Mouse (Mus musculus) lung, embryonic 14.5 days (tissue): ENCODE results near the gene Bnipl. TPM values are rescaled to one million over a fixed set of nuclear protein-coding genes. Genes with fewer than 3 reads are reported as not detected.

ENCODE experiments used
- ATAC-seq: fragments of 200-750 bp; cut with Nextera tagmentation; 2 replicates; pipeline ENCODE4 v1.8.0; 2017; ENCODE audit warnings: mild to moderate bottlenecking, moderate TSS enrichment, moderate library complexity; ENCODE audit not compliant: insufficient read depth
- DNase-seq: peaks from one replicate; pipeline ENCODE4 v3.0.0-alpha.2; 2015
- H3K27ac ChIP-seq: fragments of 300-500 bp; sonication (generic); 2 replicates; pipeline ENCODE4 v1.5.1; 2014; ENCODE audit warnings: low read depth, mild to moderate bottlenecking, moderate library complexity
- H3K27me3 ChIP-seq: fragments of 300-500 bp; sonication (generic); 2 replicates; pipeline ENCODE4 v1.6.1; 2014; ENCODE audit warnings: low read length, control low read depth; ENCODE audit not compliant: insufficient read depth
- H3K36me3 ChIP-seq: fragments of 300-500 bp; sonication (generic); 2 replicates; pipeline ENCODE4 v1.6.1; 2014; ENCODE audit warnings: control low read depth; ENCODE audit not compliant: insufficient read depth
- H3K4me1 ChIP-seq: fragments of 300-500 bp; sonication (generic); 2 replicates; pipeline ENCODE4 v1.6.1; 2014; ENCODE audit warnings: antibody characterized with exemption, control low read depth; ENCODE audit not compliant: insufficient read depth
- H3K4me2 ChIP-seq: fragments of 300-500 bp; sonication (generic); 2 replicates; pipeline ENCODE4 v1.6.1; 2014; ENCODE audit warnings: mild to moderate bottlenecking
- H3K4me3 ChIP-seq: fragments of 300-500 bp; sonication (generic); 2 replicates; pipeline ENCODE4 v1.5.1; 2014; ENCODE audit warnings: low read depth, low read length
- H3K9ac ChIP-seq: fragments of 300-500 bp; sonication (generic); 2 replicates; pipeline ENCODE4 v1.6.1; 2014
- H3K9me3 ChIP-seq: fragments of 300-500 bp; sonication (generic); 2 replicates; pipeline ENCODE4 v1.6.1; 2016; ENCODE audit warnings: low read depth, low read length, control low read depth
- CTCF ChIP-seq: IDR thresholded peaks from 2 replicates; pipeline ENCODE4 v1.5.1; 2016; ENCODE audit warnings: antibody characterized with exemption, low read depth
- WGBS: fragments of 180-500 bp; shearing (Covaris S2); extraction: QIAGEN DNeasy Blood & Tissue Kit; methylation state at CpG from one replicate; pipeline ENCODE4 v1.1.7; 2014; 5-methylcytosine and 5-hydroxymethylcytosine counted together
- polyA plus RNA-seq: library from polyadenylated mRNA; unstranded; fragments of >200 nt; fragmentation: Nextera tagmentation; extraction: Ambion mirVana; gene quantifications from 2 replicates; pipeline ENCODE4 v1.2.1, GENCODE M21; 2014

The Bnipl gene
- polyA plus RNA-seq, 1 experiment from 2014 or later: 5.0 TPM

- Histone ChIP-seq H3K36me3 (peaks cover 57% of the 10 kb centered on the region), H3K4me3 (no peak overlapping the region), H3K9ac (no peak overlapping the region), H3K4me1 (no peaks in the 10 kb centered on the region), H3K4me2 (no peak overlapping the region), H3K9me3 (no peaks in the 10 kb centered on the region), H3K27me3 (no peaks in the 10 kb centered on the region), H3K27ac (no peak overlapping the region)
- no peak for DNase-seq
- no peak for ATAC-seq
- TF ChIP-seq CTCF: no peak
- WGBS: 88% methylated on average over 2 of the region's 2 CpGs
Observed at GRCm38 (mm10) chr3:95292899-95293298, 41.9 kb upstream of the Bnipl start.

GRCm38 (mm10) chr3:95291041-95291440, 40.0 kb upstream of the Bnipl start:
- WGBS: 81% methylated on average over 4 of the region's 4 CpGs
- Histone ChIP-seq H3K4me1 (no peaks in the 10 kb centered on the region), H3K9me3 (no peaks in the 10 kb centered on the region), H3K27ac (no peak overlapping the region), H3K4me3 (no peak overlapping the region), H3K36me3 (peaks cover 63% of the 10 kb centered on the region), H3K27me3 (no peaks in the 10 kb centered on the region), H3K9ac (no peak overlapping the region), H3K4me2 (no peak overlapping the region)
- ATAC-seq (no peak), DNase-seq (no peak)
- TF ChIP-seq CTCF: no peak

- Histone ChIP-seq H3K4me1 (no peaks in the 10 kb centered on the region), H3K4me2 (no peak overlapping the region), H3K4me3 (no peak overlapping the region), H3K36me3 (peaks cover 58% of the 10 kb centered on the region), H3K27me3 (no peaks in the 10 kb centered on the region), H3K9ac (no peak overlapping the region), H3K27ac (no peak overlapping the region), H3K9me3 (no peaks in the 10 kb centered on the region)
- DNase-seq: no peak
- TF ChIP-seq CTCF: no peak
- ATAC-seq: no peak
- WGBS: 63% methylated on average over 6 of the region's 6 CpGs
Observed at GRCm38 (mm10) chr3:95290156-95290555, 39.2 kb upstream of the Bnipl start.

GRCm38 (mm10) chr3:95289419-95289818, 38.4 kb upstream of the Bnipl start:
- H3K36me3 ChIP-seq: peaks cover 51% of the 10 kb centered on the region
- no peak for ATAC-seq
- TF ChIP-seq CTCF: no peak

GRCm38 (mm10) chr3:95287541-95287940, 36.5 kb upstream of the Bnipl start:
- Histone ChIP-seq H3K9ac (0 out of 2 replicates have a peak overlapping the region, but pooled peaks have one; percentile 6), H3K4me1 (peaks cover 3% of the 10 kb centered on the region; the same call in 1 of the 2 replicates), H3K27me3 (no peaks in the 10 kb centered on the region), H3K4me3 (no peak overlapping the region), H3K27ac (no peak overlapping the region), H3K4me2 (no peak overlapping the region), H3K36me3 (peaks cover 35% of the 10 kb centered on the region), H3K9me3 (no peaks in the 10 kb centered on the region)
- DNase-seq: no peak
- TF ChIP-seq CTCF: no peak
- ATAC-seq: no peak
- whole genome bisulfite sequencing: 80% methylated on average over 3 of the region's 3 CpGs

More at GRCm38 (mm10) chr3:95289419-95289818, 38.4 kb upstream of the Bnipl start:
- H3K4me2 ChIP-seq: no peak overlapping the region
- no peak overlapping the region for H3K9ac ChIP-seq
- H3K27ac ChIP-seq: no peak overlapping the region
- no peaks in the 10 kb centered on the region for H3K4me1 ChIP-seq
- DNase-seq: no peak
- 85% methylated on average over 4 of the region's 4 CpGs for WGBS
- no peaks in the 10 kb centered on the region for H3K27me3 ChIP-seq
- H3K4me3 ChIP-seq: no peak overlapping the region
- no peaks in the 10 kb centered on the region for H3K9me3 ChIP-seq

- H3K4me1 ChIP-seq: peaks cover 3% of the 10 kb centered on the region; the same call in 1 of the 2 replicates
- no peak for DNase-seq
- 85% methylated on average over 7 of the region's 7 CpGs for WGBS
- no peak for TF ChIP-seq CTCF
- H3K4me3 ChIP-seq: no peak overlapping the region
- no peak overlapping the region for H3K9ac ChIP-seq
- H3K27me3 ChIP-seq: no peaks in the 10 kb centered on the region
- H3K36me3 ChIP-seq: peaks cover 31% of the 10 kb centered on the region
- no peak overlapping the region for H3K27ac ChIP-seq
- no peak for ATAC-seq
- no peaks in the 10 kb centered on the region for H3K9me3 ChIP-seq
- no peak overlapping the region for H3K4me2 ChIP-seq
Observed at GRCm38 (mm10) chr3:95286510-95286909, 35.5 kb upstream of the Bnipl start.

GRCm38 (mm10) chr3:95286011-95286410, 35.0 kb upstream of the Bnipl start:
- Histone ChIP-seq H3K4me1 (peaks cover 3% of the 10 kb centered on the region; the same call in 1 of the 2 replicates), H3K36me3 (peaks cover 29% of the 10 kb centered on the region), H3K27me3 (no peaks in the 10 kb centered on the region), H3K9me3 (no peaks in the 10 kb centered on the region), H3K27ac (no peak overlapping the region), H3K9ac (no peak overlapping the region), H3K4me2 (no peak overlapping the region), H3K4me3 (no peak overlapping the region)
- DNase-seq (no peak), ATAC-seq (no peak)
- 66% methylated on average over 5 of the region's 5 CpGs for WGBS
- TF ChIP-seq CTCF: no peak

- DNase-seq (no peak), ATAC-seq (no peak)
- no peak overlapping the region for H3K27ac ChIP-seq
- H3K4me2 ChIP-seq: no peak overlapping the region
- no peaks in the 10 kb centered on the region for H3K9me3 ChIP-seq
- H3K36me3 ChIP-seq: peaks cover 22% of the 10 kb centered on the region; the same call in 1 of the 2 replicates
- no peaks in the 10 kb centered on the region for H3K27me3 ChIP-seq
- no peak overlapping the region for H3K4me3 ChIP-seq
- WGBS: 88% methylated on average over 5 of the region's 5 CpGs
- no peak overlapping the region for H3K9ac ChIP-seq
- no peak for TF ChIP-seq CTCF
- peaks cover 5% of the 10 kb centered on the region; the same call in 1 of the 2 replicates for H3K4me1 ChIP-seq
Observed at GRCm38 (mm10) chr3:95285390-95285789, 34.4 kb upstream of the Bnipl start.
